Mouse (Mus musculus) erythroblast, embryonic 14.5 days (primary cell): Measurements from ENCODE around the gene Afg1l.

Experiments used
- GATA1 ChIP-seq: IDR thresholded peaks from 2 replicates; pipeline ENCODE4 v1.6.1; 2012; ENCODE audit warnings: low read length, inconsistent platforms, mixed read lengths
- TAL1 ChIP-seq: IDR thresholded peaks from 3 replicates; pipeline ENCODE4 v1.6.1; 2012; ENCODE audit warnings: low read length, inconsistent platforms, mixed read lengths

DNA sequence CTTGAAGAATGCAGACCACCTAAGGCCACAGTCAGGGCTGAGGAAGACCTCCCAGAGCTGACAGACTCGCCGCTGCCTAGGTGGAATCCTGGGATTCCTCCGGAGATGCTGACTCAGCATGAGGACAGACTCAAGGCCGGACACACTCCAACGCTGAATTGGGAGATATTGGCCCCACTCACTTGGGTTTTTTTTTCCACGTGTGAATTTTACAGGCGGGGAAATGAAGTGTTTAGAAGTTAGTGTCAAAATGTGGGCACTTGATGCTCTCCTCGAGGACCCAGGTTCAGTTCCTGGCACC is 169.7 kb downstream of the Afg1l start:
- TF ChIP-seq GATA1 (no peak), TAL1 (no peak)
